Mouse (Mus musculus) MEL-GATA-1-ER (cell line): ENCODE results near the gene Rnf227.
A peak's percentile ranks its signal among the peaks of the same experiment; 100 is the strongest.
"Not testable (repeated sequence)": the region's sequence is repeated elsewhere in the genome, so short reads cannot be mapped to it uniquely, and the experiment has no call there.

Source experiments
- DNase-seq: peaks from one replicate; pipeline ENCODE4 v3.0.0-alpha.2; 2012; ENCODE audit warnings: low read depth; ENCODE audit errors: extremely low read depth

Gene Rnf227

DNA sequence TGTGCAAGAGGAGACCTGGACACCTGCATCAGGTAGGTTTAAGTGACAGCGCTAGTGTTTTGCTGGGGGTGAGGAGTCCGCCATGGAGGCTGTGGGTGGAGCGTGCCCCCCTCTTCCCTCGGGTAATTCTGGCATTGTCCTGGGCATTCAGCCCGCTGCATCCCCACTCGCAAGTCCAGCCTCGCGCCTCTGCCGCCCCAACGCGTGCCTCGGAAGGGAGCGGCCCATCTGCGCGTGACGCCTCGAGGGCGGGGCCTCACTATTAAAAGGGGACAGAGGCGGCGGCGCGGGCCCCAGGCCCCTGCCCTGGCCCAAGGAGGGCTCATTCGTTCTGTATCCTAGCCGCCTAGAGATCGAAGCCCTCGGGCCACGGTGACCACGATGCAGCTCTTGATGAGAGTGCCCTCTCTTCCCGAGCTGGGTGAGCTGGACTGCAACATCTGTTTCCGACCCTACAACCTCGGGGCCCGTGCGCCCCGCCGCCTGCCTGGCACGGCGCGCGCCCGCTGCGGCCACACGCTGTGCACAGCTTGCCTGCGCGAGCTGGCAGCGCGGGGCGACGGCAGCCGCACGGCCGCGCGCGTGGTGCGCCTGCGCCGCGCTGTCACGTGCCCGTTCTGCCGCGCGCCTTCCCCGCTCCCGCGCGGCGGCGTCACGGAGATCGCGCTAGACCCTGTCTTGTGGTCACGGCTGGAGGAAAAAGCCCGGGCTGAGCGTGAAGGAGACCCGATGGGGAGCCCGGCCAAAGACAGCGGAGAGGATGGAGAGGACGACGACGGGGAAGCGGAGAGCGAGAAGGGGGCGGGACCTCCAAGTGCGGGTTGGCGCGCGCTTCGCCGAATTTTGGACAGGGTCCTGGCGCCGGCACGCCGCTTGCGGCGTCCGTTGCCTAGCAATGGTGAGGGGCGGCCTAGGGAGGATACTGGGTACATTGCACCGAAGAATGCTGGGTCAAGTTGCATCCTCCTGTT is at the start of gene Rnf227:
Rnf227 (plus strand) TSS at position 301 of the 971 bp plus-strand sequence.
- no peak for DNase-seq

DNA sequence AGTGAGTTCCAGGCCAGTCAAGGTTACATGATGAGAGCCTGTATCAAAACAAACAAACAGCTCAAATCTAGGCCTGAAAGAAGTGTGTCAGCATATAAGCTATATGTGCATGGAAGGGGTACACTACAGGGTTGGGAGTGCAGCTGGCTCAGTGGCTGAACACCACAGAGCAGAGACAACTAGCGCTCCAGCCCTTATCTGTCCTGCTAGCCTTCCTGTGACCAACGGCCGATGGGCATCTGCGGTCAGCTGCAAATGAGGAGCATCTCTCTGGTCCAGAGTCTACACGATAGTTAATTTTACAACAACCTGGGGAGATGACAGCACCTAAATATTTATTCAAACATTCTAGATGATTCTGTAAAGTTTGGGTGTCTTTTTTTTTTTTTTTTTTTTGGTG is 49.1 kb upstream of the Rnf227 start:
- no peak for DNase-seq

GRCm38 (mm10) chr11:69295286-69295685 is 45.0 kb upstream of the Rnf227 start:
- no peak for DNase-seq

DNA sequence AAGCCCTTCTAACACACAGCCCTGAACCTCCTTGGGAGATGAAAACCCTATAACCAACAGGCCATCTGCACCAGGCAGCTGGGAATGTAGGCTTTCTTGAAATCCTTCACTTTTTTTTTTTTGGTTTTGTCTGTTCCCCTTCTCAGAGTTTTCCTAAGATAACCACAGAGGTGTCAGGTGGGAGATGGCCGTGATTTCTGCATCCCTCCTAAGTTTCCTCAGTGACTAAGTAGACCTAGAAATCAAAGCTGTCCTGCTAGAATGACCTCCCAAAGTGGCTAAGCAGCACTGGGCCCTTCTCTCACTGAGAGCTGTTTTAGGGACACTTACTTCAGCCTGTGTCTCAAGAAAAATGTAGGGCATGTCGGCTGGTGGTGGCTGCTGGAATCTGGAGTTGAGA is 42.5 kb upstream of the Rnf227 start:
- no peak for DNase-seq

DNA sequence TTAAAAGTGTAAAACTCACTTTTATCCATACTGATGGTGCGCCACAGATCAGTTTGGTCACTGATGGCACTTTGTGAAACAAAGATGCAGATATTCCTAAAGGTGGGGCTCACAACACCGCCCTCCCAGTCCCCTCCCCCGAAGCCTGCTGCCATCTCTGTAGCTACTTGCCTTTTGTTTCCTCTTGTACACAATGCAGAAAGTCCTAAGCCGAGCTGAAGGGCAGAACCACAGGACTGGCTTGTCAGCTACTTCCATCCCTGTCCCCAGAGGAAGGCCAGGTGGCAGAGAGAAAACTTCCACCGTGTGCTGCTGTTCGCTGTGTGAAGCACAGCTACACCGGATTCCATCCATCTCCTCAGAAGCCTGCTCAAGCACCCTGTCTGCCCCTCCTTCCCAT is 42.0 kb upstream of the Rnf227 start:
- no peak for DNase-seq

DNA sequence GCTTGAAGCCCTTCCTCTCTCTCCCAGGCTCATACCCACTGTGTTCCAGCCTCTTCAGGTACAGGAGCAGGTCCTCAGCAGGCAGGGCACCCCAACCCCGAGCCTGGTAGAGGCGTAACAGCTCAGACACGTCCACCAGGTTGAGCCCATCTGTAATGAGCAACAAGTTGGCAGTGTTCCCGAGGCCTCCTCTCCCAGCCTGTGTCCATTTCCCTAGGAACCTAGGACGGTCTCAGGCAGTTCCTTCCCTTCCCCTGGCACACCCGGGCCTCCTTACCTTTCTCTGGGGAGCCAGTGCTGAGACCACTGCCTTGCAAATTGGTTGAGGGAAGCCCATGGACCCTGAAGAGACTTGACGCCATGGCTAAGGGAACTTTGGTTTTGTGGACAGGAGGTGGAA is 37.4 kb upstream of the Rnf227 start:
- DNase-seq: no peak

DNA sequence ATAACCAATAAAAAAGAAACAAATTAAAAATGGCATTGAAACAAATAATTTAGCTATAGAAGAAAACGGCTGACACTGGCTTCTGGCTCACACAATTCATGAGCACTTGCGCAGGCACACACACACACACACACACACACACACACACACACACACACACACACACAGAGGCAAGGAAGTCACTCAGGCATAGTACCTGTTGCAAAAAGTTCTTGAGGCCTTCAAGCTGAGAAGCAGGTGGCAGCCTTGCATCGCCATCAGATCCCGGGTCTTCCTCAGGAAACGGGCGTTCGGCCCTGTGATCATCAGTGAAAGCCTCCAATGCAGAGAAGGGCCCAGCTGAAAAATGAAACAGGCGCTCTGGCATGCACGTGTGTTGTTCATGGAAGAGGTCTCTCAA is 35.0 kb upstream of the Rnf227 start:
- DNase-seq: no peak

DNA sequence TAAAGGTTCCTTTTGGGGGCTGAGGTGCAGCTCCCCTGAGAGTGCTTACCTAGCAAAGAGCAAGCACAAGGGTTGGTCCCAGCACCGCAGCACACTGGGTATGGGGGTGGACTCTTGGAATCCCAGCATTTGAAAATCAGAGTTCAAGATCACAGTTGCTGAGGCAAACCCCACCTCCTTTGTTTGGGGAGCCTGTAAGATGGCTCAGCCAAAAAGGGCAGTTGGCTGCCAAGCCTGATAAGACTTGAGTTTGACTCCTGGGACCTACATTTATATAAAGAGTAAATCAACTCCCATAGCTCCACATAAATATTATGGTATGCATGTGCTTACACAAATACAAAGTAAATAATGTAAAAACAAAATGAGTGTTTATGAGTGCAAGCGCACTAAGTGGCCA is 34.2 kb upstream of the Rnf227 start:
- DNase-seq: no peak

GRCm38 (mm10) chr11:69311266-69311665 is 29.0 kb upstream of the Rnf227 start:
- no peak for DNase-seq

- DNase-seq: no peak
Measured at GRCm38 (mm10) chr11:69316361-69316760, 23.9 kb upstream of the Rnf227 start.

DNA sequence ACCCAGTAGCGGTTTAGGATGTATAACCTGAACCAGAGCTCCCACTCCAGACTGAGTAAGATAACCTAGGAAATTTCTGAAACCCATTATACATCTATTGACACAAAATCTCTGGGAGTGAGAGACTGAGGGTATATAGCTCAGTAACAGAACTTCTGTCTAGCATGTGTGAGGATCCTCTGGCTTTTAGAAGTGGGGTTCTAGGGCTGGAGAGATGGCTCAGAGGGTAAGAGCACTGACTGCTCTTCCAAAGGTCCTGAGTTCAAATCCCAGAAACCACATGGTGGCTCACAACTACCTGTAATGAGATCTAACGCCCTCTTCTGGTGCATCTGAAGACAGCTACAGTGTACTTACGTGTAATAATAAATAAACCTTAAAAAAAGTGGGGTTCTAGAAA is 22.3 kb upstream of the Rnf227 start:
- DNase-seq: not testable (repeated sequence)

- no peak for DNase-seq
Measured at GRCm38 (mm10) chr11:69321580-69321979, 18.7 kb upstream of the Rnf227 start.

- no peak for DNase-seq
Measured at GRCm38 (mm10) chr11:69322010-69322409, 18.3 kb upstream of the Rnf227 start.

DNA sequence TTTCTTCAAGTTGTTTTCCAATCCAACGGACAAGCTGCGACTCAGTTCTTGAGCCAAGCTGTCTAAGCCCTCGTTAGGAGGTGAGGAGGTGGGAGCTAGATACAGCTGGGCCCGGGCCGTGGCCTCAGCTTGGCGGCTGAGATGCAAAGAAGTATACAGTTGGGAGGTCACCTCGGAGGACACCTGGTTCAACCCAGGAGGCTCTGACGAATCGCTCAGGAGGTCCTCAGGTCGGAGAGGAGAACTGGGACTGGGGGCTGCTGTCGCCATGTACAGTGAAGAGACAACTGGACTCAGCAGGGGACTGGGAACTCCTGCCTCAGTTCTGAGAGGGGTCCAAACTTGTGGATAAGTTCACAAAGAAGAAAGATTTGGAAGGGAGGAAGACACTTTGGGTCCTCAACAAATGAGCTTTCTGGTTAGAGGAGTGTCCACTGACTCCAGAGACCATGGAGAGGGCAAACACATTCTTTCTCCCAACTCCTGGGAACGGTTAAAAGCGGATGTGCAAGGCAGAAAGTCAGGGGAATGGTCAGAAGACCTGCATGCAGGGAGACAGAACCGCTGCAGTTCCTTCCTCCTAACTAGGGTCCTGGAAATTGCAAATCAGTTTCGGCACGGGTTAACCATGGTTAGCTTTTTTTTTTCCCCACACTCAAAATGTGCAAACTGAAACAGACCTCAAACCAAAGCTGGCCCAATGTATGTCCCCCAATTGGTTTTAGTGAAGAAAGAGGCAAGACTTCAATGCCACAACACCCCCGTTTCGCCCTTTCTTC is 17.4 kb upstream of the Rnf227 start:
- DNase-seq: no peak

GRCm38 (mm10) chr11:69323667-69324111 is 16.6 kb upstream of the Rnf227 start, which contains the start of the genes Cntrob and Trappc1:
Cntrob (minus strand) TSS chr11:69323775.
Trappc1 (plus strand) TSS chr11:69323980.
- peak; percentile 95 for DNase-seq

- no peak for DNase-seq
Measured at GRCm38 (mm10) chr11:69324749-69325148, 15.5 kb upstream of the Rnf227 start.

- peak; percentile 92 for DNase-seq
Measured at GRCm38 (mm10) chr11:69325628-69326407, 14.4 kb upstream of the Rnf227 start, which contains the start of gene Kcnab3. Kcnab3 (plus strand) TSS chr11:69326258.

GRCm38 (mm10) chr11:69326408-69327156 is 13.7 kb upstream of the Rnf227 start:
- no peak for DNase-seq

DNA sequence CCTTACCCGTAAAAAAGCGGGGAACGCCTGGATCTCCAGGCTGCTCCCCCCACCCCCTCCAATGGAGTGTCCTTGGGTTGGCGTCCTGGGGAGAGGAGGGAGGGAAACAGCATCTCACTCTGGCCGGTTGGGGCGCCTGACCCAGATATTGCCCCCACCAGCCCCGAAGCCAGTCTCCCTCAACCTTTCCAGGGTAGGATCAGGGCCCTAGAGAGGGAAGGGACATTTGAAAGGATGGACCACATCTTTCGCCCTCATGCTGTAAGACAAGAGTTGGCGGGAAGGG is 13.2 kb upstream of the Rnf227 start:
- no peak for DNase-seq

- DNase-seq: no peak
Measured at GRCm38 (mm10) chr11:69327648-69328047, 12.6 kb upstream of the Rnf227 start.

DNA sequence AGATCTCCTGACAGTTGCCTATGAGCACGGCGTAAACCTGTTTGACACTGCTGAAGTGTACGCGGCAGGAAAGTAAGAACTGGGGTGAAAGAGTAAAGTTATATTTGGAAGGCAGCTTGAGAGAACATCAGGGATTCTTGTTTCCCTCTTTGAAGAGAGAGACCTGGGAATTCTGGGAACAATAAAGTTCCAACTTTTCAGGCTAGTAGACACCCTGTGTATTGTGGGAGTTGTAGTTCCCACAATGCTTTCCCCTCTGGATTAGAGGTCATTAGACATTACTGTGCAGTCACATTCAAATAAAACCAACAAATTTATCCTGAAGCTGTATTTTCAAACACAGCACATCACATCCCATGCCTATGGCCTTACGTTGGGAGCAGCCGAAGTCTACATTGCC is 11.7 kb upstream of the Rnf227 start:
- DNase-seq: no peak
